Mouse (Mus musculus): ENCODE data around the gene Atg4d.
A peak's percentile ranks its signal among the peaks of the same experiment; 100 is the strongest.
"Not testable (repeated sequence)": the region's sequence is repeated elsewhere in the genome, so short reads cannot be mapped to it uniquely, and the experiment has no call there.

Atg4d gene

GRCm38 (mm10) chr9:21274336-21274735 lies 9.2 kb downstream of the Atg4d start:
- no peak for DNase-seq (ENCODE audit: low spot score in 2 of 2)

GRCm38 (mm10) chr9:21275013-21275710 lies 10.1 kb downstream of the Atg4d start:
- no peak for DNase-seq (ENCODE audit: low spot score in 2 of 2)

GRCm38 (mm10) chr9:21275727-21276126 lies 10.6 kb downstream of the Atg4d start:
- DNase-seq (ENCODE audit: low spot score in 2 of 2), result no peak

- no peak for DNase-seq (ENCODE audit: low spot score in 2 of 2)
Observed at GRCm38 (mm10) chr9:21276307-21276706, 11.2 kb downstream of the Atg4d start.

GRCm38 (mm10) chr9:21277776-21278175 lies 12.7 kb downstream of the Atg4d start:
- DNase-seq (ENCODE audit: low spot score in 2 of 2), result no peak

- DNase-seq (ENCODE audit: low spot score in 2 of 2), result no peak
Observed at GRCm38 (mm10) chr9:21283591-21283990, 18.5 kb downstream of the Atg4d start.

GRCm38 (mm10) chr9:21283994-21284393 lies 18.9 kb downstream of the Atg4d start:
- DNase-seq (ENCODE audit: low spot score in 2 of 2), result no peak

GRCm38 (mm10) chr9:21286753-21287152 lies 21.7 kb downstream of the Atg4d start:
- no peak for DNase-seq (ENCODE audit: low spot score in 2 of 2)

- DNase-seq (ENCODE audit: low spot score in 2 of 2), result peak; percentile 89 to 92
Observed at GRCm38 (mm10) chr9:21287571-21288402, 22.7 kb downstream of the Atg4d start, which contains the start of gene Kri1. Gene Kri1, minus strand, starts transcription at chr9:21287969.

GRCm38 (mm10) chr9:21288404-21289336 lies 23.6 kb downstream of the Atg4d start:
- no peak for DNase-seq (ENCODE audit: low spot score in 2 of 2)

- no peak for DNase-seq (ENCODE audit: low spot score in 2 of 2)
Observed at GRCm38 (mm10) chr9:21289337-21289671, 24.2 kb downstream of the Atg4d start.

- DNase-seq (ENCODE audit: low spot score in 2 of 2), result peak in 1 of 2 experiments; percentile 40
Observed at GRCm38 (mm10) chr9:21290589-21290988, 25.5 kb downstream of the Atg4d start.

- peak; percentile 99 for DNase-seq (ENCODE audit: low spot score in 2 of 2)
Observed at GRCm38 (mm10) chr9:21291022-21291787, 26.1 kb downstream of the Atg4d start, which contains the start of gene Cdkn2d. Gene Cdkn2d, minus strand, starts transcription at chr9:21291407.

- not testable (repeated sequence) for DNase-seq (ENCODE audit: low spot score in 2 of 2)
Observed at GRCm38 (mm10) chr9:21291868-21292267, 26.8 kb downstream of the Atg4d start.

GRCm38 (mm10) chr9:21292271-21292670 lies 27.2 kb downstream of the Atg4d start:
- DNase-seq (ENCODE audit: low spot score in 2 of 2), result no peak

- no peak for DNase-seq (ENCODE audit: low spot score in 2 of 2)
Observed at GRCm38 (mm10) chr9:21299014-21299413, 33.9 kb downstream of the Atg4d start.

- DNase-seq (ENCODE audit: low spot score in 2 of 2), result no peak
Observed at GRCm38 (mm10) chr9:21305065-21305464, 40.0 kb downstream of the Atg4d start.

GRCm38 (mm10) chr9:21309150-21309741 lies 44.2 kb downstream of the Atg4d start:
- DNase-seq (ENCODE audit: low spot score in 2 of 2), result no peak

- DNase-seq (ENCODE audit: low spot score in 2 of 2), result no peak
Observed at GRCm38 (mm10) chr9:21311695-21312094, 46.6 kb downstream of the Atg4d start.

GRCm38 (mm10) chr9:21312134-21312533 lies 47.0 kb downstream of the Atg4d start, which contains the start of gene Ap1m2:
Gene Ap1m2, minus strand, starts transcription at chr9:21312337.
- no peak for DNase-seq (ENCODE audit: low spot score in 2 of 2)

- peak; percentile 57 to 74 for DNase-seq (ENCODE audit: low spot score in 2 of 2)
Observed at GRCm38 (mm10) chr9:21313394-21313793, 48.3 kb downstream of the Atg4d start.
